Mouse (Mus musculus): ENCODE data around the gene Slc47a1.
"Not testable (repeated sequence)": the region's sequence is repeated elsewhere in the genome, so short reads cannot be mapped to it uniquely, and the experiment has no call there.

The Slc47a1 gene

DNA sequence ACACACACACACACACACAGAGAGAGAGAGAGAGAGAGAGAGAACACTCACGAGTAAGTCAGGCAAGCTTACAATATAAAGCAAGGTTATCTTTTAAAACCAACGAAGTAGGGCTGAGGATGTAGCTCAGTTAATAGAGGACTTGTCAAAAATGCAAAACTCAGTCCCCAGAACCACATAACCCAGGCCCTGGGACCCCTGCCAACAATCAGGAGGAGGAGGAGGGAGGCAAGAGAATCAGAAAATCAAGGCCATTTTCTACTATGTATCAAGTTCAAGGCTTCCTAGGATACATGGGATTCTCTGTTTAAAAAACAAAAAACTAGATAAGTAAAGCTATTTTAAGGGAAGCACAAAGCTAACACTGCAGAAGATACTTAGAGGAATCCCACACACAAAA is 61.3 kb downstream of the Slc47a1 start:
- peak; percentile 85 for DNase-seq (ENCODE audit: low spot score)

DNA sequence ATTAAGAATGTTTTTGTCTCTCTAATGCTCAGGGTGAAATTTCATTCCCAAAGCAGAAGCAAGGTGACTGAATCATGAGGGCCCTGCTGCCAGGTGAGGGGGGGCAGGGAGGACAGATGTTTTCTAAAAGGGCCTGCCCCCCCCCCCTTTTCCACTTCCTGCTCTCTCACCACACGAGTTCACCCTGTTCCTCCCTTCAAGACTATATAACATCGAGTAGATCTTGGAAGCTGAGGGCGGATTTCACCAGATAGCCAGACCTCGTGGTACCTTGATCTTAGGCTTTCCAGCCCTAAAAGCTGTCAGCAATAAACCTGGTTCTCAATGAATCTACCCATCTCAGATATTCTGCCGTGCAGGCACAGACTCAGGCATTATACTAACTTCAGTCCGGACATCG is 67.8 kb downstream of the Slc47a1 start:
- peak; percentile 28 for DNase-seq (ENCODE audit: low spot score)

DNA sequence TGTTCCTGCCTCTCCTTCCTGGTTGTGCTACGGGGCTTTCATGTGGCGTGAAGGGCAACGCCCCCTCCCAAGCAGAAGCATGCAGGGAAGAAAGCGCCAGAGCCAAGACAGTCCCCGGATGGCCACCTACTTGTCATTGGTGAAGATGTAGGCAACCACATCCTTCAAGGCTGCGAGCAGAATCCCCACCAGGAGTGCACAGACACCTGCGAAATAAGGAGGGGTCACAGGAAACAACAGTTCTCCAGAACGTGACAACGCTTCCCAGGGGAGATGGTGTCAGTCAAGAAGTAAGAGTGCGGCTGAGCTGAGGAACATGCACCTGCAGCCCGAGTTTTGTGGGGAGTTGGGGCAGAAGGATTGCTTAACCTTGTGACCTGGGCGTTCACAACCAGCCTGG is 68.3 kb downstream of the Slc47a1 start:
- DNase-seq (ENCODE audit: low spot score): peak; percentile 35

DNA sequence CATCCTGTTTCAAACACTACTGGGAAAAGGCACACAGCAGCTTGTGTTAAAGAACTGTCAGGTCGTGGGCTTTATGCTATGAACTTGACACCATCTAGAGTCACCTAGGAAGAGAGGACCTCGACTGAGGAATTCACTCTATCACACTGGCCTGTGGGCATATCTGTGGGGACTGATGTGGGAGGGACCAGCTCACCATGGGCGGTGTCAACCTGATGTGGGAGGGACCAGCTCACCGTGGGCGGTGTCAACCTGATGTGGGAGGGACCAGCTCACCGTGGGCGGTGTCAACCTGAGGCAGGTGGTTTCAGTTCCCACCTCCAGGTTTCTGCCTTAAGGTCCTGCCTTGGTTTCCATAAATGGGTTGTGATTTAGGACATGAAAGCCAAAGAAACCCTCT is 70.3 kb downstream of the Slc47a1 start:
- peak; percentile 53 for DNase-seq (ENCODE audit: low spot score)

DNA sequence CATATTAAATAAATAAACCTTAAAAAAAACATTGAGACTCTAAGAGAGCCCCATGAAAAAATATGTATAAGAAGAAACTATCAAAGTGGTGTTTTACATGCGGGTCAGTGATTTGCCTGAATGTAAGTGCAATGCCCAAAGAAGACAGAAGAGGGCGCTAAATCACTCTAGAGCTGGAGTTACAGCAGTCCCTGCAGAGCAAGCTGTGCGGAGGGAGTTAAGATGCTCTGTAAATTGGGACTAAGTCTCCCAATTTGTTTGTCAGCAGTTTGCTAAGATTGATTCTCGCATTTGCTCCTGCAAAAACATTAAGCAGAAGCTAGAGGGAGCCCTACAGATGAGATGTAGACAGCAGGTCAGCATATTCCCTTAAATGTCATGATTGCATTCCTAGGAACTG is 72.8 kb downstream of the Slc47a1 start:
- DNase-seq (ENCODE audit: low spot score): peak; percentile 79

DNA sequence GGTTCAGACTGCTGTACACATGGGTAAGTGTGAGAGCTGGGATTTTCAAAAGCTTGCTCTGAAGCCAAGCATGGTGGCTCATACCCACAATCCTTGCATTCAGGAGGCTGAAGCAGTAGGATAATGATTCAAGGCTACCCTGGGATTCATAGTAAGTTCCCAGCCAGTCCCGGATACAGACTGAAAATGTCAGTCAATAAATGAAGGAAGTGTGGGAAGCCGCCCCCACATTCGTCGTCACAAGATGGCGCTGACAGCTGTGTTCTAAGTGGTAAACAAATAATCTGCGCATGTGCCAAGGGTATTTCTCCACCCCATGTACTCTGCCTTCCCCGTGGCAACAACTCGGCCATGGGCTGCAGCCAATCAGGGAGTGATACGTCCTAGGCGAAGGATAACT is 73.6 kb downstream of the Slc47a1 start:
- not testable (repeated sequence) for DNase-seq (ENCODE audit: low spot score)

DNA sequence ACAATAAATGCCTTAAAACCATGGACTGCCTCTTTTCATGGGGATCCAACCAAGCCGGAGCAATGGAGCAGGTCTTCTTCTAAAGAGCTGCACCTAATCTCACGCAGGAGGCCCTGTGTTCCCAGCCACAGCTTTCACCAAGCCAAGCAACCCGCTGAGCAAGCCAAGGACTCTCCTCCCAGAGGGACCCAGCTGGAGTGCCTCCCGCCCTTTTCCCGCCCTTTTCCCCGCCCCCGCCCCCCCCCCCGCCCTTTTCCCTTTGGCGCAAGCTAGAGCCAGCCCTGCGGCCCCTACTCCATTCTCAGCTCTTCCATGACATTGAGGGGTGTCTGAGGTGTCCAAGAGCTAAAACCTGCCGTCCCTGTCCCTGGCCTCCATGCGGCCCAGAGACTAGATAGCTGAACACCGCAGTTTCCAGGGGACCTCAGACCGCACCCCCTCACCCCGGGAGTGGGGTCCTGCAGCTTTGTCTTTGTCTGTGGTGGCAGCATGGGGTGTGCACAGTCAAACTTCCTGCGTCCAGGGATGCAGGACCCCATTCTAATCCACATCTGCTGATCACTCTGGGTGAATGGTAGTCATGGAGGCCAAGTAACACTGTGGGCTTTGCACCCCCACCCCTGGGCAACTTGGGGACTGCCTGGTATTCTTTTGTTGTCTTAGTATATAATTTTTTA is 77.3 kb downstream of the Slc47a1 start:
- peak; percentile 62 for DNase-seq (ENCODE audit: low spot score)

DNA sequence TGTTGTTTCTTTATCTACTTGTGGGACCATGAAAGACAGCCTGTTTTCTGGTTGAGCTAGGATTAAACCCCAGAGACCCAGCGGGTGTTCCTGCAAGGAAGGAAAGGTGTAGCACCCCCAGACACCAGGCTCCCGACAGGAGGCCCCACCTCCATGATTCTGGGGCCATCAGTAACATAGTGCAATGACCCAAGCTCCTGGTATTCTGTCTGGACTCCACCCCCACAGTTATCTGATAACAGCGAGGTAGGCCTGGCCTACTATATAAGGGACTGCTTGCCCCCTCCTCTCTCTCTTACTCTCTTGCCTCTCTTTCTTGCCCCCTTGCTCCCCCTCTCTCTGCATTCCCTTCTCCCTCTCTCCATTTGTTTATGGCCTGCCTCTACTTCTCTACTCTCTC is 77.9 kb downstream of the Slc47a1 start:
- peak; percentile 37 for DNase-seq (ENCODE audit: low spot score)

DNA sequence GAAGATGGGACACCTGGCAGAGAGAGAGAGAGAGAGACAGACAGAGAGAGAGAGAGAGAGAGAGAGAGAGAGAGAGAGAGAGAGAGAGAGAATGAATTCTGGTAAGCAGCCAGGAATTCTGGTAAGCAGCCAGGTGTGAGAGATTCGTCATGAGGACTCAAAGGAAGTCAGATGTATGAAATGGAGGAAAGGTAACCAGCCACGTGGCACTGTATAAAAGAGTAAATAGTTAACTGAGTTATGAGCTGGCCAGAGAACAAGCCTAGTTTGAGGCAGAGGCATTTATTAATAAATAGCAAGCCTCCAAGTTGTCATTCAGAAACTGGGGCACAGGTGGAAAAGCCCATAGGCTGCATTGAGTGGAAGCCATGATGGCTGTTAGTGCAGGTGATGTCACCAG is 80.2 kb downstream of the Slc47a1 start:
- peak; percentile 21 for DNase-seq (ENCODE audit: low spot score)

DNA sequence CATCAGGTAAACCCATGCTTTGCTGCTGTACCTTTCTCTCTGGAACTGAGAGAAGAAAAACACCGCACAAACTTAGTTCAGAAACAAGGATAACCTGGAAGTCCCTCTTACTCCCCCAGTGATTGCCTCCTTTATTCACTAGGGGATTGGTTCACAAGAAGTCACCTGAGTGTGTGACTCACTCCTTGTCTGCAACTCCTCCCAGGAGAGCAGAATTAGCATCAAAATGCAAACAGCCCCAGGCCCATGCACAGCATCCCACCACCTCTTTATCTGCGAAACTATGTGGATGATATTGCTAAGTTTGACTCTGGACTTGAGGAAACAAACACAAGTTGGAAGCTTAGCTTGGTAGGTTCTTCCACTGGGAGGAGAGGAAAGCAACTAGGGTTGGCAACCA is 80.8 kb downstream of the Slc47a1 start:
- DNase-seq (ENCODE audit: low spot score): peak; percentile 26

DNA sequence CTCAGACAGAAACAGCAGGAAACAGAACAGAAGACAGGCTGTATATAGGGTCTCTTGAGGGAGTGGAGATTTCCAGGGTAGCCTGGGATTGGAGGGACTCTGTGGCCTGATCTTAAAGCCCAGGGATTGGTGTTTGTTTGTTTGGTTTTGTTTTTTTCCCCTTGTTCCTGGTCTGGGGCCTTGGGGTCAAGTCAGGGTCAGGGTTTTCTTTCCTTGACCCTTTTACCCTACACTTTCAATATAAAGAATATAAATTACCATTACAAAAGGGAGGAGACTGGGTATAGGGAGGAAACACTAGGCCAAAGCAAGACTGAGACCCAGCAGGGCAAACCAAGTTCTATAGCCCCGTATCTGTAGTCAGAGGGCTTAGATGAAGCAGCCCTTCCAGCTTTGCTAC is 81.6 kb downstream of the Slc47a1 start:
- DNase-seq (ENCODE audit: low spot score): no peak

DNA sequence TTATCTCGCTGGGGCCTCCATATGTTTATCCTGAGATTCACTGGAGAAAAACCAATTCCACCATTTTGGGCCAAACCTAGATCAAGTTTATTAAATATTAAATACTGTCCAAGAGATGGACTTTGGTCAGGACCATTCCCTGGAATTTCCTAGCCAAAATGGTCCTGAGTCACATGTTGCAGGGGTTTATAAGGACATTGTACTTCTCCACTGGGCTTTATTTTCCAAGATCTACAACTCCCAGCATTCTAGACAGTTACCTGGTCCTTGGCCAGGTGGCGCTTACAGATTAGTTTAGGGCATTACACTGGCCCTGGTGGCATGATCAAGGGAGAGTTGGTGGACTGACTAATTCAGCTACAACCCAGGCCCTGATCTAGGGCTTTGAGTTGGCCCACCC is 82.6 kb downstream of the Slc47a1 start:
- DNase-seq (ENCODE audit: low spot score): peak; percentile 25

DNA sequence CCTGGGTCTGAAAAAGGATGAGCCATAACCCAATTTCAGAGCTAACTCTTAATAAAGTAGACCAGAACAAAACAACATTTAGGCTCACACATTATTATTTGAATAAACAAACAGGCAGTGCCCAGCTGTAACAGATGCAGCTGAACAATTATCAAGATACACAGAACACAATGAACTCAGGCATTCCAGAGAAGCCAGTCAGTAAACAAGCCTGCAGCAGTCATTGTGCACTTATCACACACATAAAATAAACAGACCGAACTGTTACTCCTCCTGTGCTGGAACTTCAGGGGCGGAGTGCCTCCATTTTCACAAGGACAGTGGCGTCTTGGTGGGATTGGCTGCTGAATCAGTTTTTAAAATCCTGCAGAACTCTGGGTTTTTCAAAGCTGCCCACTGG is 83.7 kb downstream of the Slc47a1 start:
- DNase-seq (ENCODE audit: low spot score): no peak
